Mouse (Mus musculus): ENCODE measurements around the gene Camta1. TPM values are rescaled to one million over a fixed set of nuclear protein-coding genes. Genes with fewer than 3 reads are reported as not detected.

Gene Camta1
- total RNA-seq, 2 experiments from 2014 or later = 234 to 244 TPM

- intact Hi-C loops (cut with DNase I) = no loop called here
Measured at GRCm38 (mm10) chr4:151793694-151794093, 68.0 kb downstream of the Camta1 start.

GRCm38 (mm10) chr4:151786946-151787705 is 74.5 kb downstream of the Camta1 start:
- intact Hi-C loops (cut with DNase I) = no loop called here
- DNase-seq (ENCODE audit: low spot score) = no peak

More at GRCm38 (mm10) chr4:151793694-151794093, 68.0 kb downstream of the Camta1 start:
- DNase-seq (ENCODE audit: low spot score) = no peak

- intact Hi-C loops (cut with DNase I) = no loop called here
- no peak for DNase-seq (ENCODE audit: low spot score)
Measured at GRCm38 (mm10) chr4:151780511-151780910, 81.2 kb downstream of the Camta1 start.

GRCm38 (mm10) chr4:151779962-151780459 is 81.7 kb downstream of the Camta1 start:
- intact Hi-C loops (cut with DNase I) = loop anchor here (2.0 to 5.0 kb wide), 2 partner anchors 73 to 168 kb away; no protein-coding TSS in a partner anchor
- no peak for DNase-seq (ENCODE audit: low spot score)

- intact Hi-C loops (cut with DNase I) = loop anchor here (2.0 to 5.0 kb wide), 2 partner anchors 74 to 166 kb away; no protein-coding TSS in a partner anchor
- no peak for DNase-seq (ENCODE audit: low spot score)
Measured at GRCm38 (mm10) chr4:151778511-151778910, 83.2 kb downstream of the Camta1 start.

- intact Hi-C loops (cut with DNase I) = loop anchor here (5.0 kb wide), 1 partner anchor 165 kb away; no protein-coding TSS in a partner anchor
- no peak for DNase-seq (ENCODE audit: low spot score)
Measured at GRCm38 (mm10) chr4:151777451-151777850, 84.2 kb downstream of the Camta1 start.

- intact Hi-C loops (cut with DNase I) = loop anchor here (5.0 kb wide), 1 partner anchor 163 kb away; no protein-coding TSS in a partner anchor
- no peak for DNase-seq (ENCODE audit: low spot score)
Measured at GRCm38 (mm10) chr4:151775441-151775840, 86.2 kb downstream of the Camta1 start.

- intact Hi-C loops (cut with DNase I) = no loop called here
- no peak for DNase-seq (ENCODE audit: low spot score)
Measured at GRCm38 (mm10) chr4:151773651-151774050, 88.0 kb downstream of the Camta1 start.

GRCm38 (mm10) chr4:151773007-151773406 is 88.7 kb downstream of the Camta1 start:
- intact Hi-C loops (cut with DNase I) = no loop called here
- no peak for DNase-seq (ENCODE audit: low spot score)

GRCm38 (mm10) chr4:151770697-151771096 is 91.0 kb downstream of the Camta1 start:
- intact Hi-C loops (cut with DNase I) = no loop called here
- DNase-seq (ENCODE audit: low spot score) = no peak

- intact Hi-C loops (cut with DNase I) = no loop called here
- no peak for DNase-seq (ENCODE audit: low spot score)
Measured at GRCm38 (mm10) chr4:151767786-151768185, 93.9 kb downstream of the Camta1 start.

- intact Hi-C loops (cut with DNase I) = no loop called here
- no peak for DNase-seq (ENCODE audit: low spot score)
Measured at GRCm38 (mm10) chr4:151767361-151767760, 94.3 kb downstream of the Camta1 start.

GRCm38 (mm10) chr4:151765376-151765775 is 96.3 kb downstream of the Camta1 start:
- intact Hi-C loops (cut with DNase I) = no loop called here
- DNase-seq (ENCODE audit: low spot score) = no peak

- DNase-seq (ENCODE audit: low spot score) = no peak
- intact Hi-C loops (cut with DNase I) = no loop called here
Measured at GRCm38 (mm10) chr4:151763928-151764327, 97.7 kb downstream of the Camta1 start.

GRCm38 (mm10) chr4:151759095-151759494 is 102.6 kb downstream of the Camta1 start:
- intact Hi-C loops (cut with DNase I) = no loop called here
- no peak for DNase-seq (ENCODE audit: low spot score)

GRCm38 (mm10) chr4:151758337-151758736 is 103.3 kb downstream of the Camta1 start:
- DNase-seq (ENCODE audit: low spot score) = no peak
- intact Hi-C loops (cut with DNase I) = no loop called here

- intact Hi-C loops (cut with DNase I) = no loop called here
- DNase-seq (ENCODE audit: low spot score) = no peak
Measured at GRCm38 (mm10) chr4:151757261-151757660, 104.4 kb downstream of the Camta1 start.

- DNase-seq (ENCODE audit: low spot score) = no peak
- intact Hi-C loops (cut with DNase I) = no loop called here
Measured at GRCm38 (mm10) chr4:151756400-151756799, 105.3 kb downstream of the Camta1 start.

GRCm38 (mm10) chr4:151753231-151753630 is 108.4 kb downstream of the Camta1 start:
- intact Hi-C loops (cut with DNase I) = no loop called here
- DNase-seq (ENCODE audit: low spot score) = peak; percentile 21

- DNase-seq (ENCODE audit: low spot score) = no peak
- intact Hi-C loops (cut with DNase I) = no loop called here
Measured at GRCm38 (mm10) chr4:151752551-151752950, 109.1 kb downstream of the Camta1 start.

- intact Hi-C loops (cut with DNase I) = no loop called here
- DNase-seq (ENCODE audit: low spot score) = no peak
Measured at GRCm38 (mm10) chr4:151751270-151751945, 110.3 kb downstream of the Camta1 start.
